Mouse (Mus musculus): Measurements from ENCODE around the gene Gm13083. TPM values are rescaled to one million over a fixed set of nuclear protein-coding genes. Genes with fewer than 3 reads are reported as not detected.

Gene Gm13083
- polyA plus RNA-seq (2015; fragmentation: Illumina TruSeq; extraction: RNeasy Lipid Tissue Mini Kit (QIAGEN cat#74804); ENCODE audit: insufficient read depth, low replicate concordance), result not detected

GRCm38 (mm10) chr4:143614703-143615102, at the start of gene Gm13083:
Gm13083 (plus strand) TSS chr4:143615003.

GRCm38 (mm10) chr4:143657146-143657545, 42.3 kb downstream of the Gm13083 start, which contains the start of gene Gm13088:
Gm13088 (minus strand) TSS chr4:143657246.

Other genes starting within 250 kb of the Gm13083 start
- gene Pramel1, start 220.6 kb upstream of the Gm13083 start, polyA plus RNA-seq (2015; fragmentation: Illumina TruSeq; extraction: RNeasy Lipid Tissue Mini Kit (QIAGEN cat#74804); ENCODE audit: insufficient read depth, low replicate concordance), result not detected
- 25.5 TPM for gene Pramef8, start 202.6 kb upstream of the Gm13083 start, polyA plus RNA-seq (2015; fragmentation: Illumina TruSeq; extraction: RNeasy Lipid Tissue Mini Kit (QIAGEN cat#74804); ENCODE audit: insufficient read depth, low replicate concordance)
- not detected for gene Oog4, start 164.7 kb upstream of the Gm13083 start, polyA plus RNA-seq (2015; fragmentation: Illumina TruSeq; extraction: RNeasy Lipid Tissue Mini Kit (QIAGEN cat#74804); ENCODE audit: insufficient read depth, low replicate concordance)
- not detected for gene Gm13043, start 103.7 kb upstream of the Gm13083 start, polyA plus RNA-seq (2015; fragmentation: Illumina TruSeq; extraction: RNeasy Lipid Tissue Mini Kit (QIAGEN cat#74804); ENCODE audit: insufficient read depth, low replicate concordance)
- gene Gm13040, start 79.0 kb upstream of the Gm13083 start, polyA plus RNA-seq (2015; fragmentation: Illumina TruSeq; extraction: RNeasy Lipid Tissue Mini Kit (QIAGEN cat#74804); ENCODE audit: insufficient read depth, low replicate concordance), result not detected
- not detected for gene BC080695, start 63.3 kb upstream of the Gm13083 start, polyA plus RNA-seq (2015; fragmentation: Illumina TruSeq; extraction: RNeasy Lipid Tissue Mini Kit (QIAGEN cat#74804); ENCODE audit: insufficient read depth, low replicate concordance)
- gene Gm13057, start 63.3 kb upstream of the Gm13083 start, polyA plus RNA-seq (2015; fragmentation: Illumina TruSeq; extraction: RNeasy Lipid Tissue Mini Kit (QIAGEN cat#74804); ENCODE audit: insufficient read depth, low replicate concordance), result not detected
- gene Gm13088, start 42.2 kb downstream of the Gm13083 start, polyA plus RNA-seq (2015; fragmentation: Illumina TruSeq; extraction: RNeasy Lipid Tissue Mini Kit (QIAGEN cat#74804); ENCODE audit: insufficient read depth, low replicate concordance), result not detected
- gene Gm13089, start 87.7 kb downstream of the Gm13083 start, polyA plus RNA-seq (2015; fragmentation: Illumina TruSeq; extraction: RNeasy Lipid Tissue Mini Kit (QIAGEN cat#74804); ENCODE audit: insufficient read depth, low replicate concordance), result not detected
- not detected for gene Gm13078, start 104.5 kb downstream of the Gm13083 start, polyA plus RNA-seq (2015; fragmentation: Illumina TruSeq; extraction: RNeasy Lipid Tissue Mini Kit (QIAGEN cat#74804); ENCODE audit: insufficient read depth, low replicate concordance)
- gene Gm13023, start 174.3 kb downstream of the Gm13083 start, polyA plus RNA-seq (2015; fragmentation: Illumina TruSeq; extraction: RNeasy Lipid Tissue Mini Kit (QIAGEN cat#74804); ENCODE audit: insufficient read depth, low replicate concordance), result not detected
- not detected for gene Gm13084, start 201.1 kb downstream of the Gm13083 start, polyA plus RNA-seq (2015; fragmentation: Illumina TruSeq; extraction: RNeasy Lipid Tissue Mini Kit (QIAGEN cat#74804); ENCODE audit: insufficient read depth, low replicate concordance)
- gene Gm13103, start 231.5 kb downstream of the Gm13083 start, polyA plus RNA-seq (2015; fragmentation: Illumina TruSeq; extraction: RNeasy Lipid Tissue Mini Kit (QIAGEN cat#74804); ENCODE audit: insufficient read depth, low replicate concordance), result not detected

Data from spleen, adult 10 weeks (tissue).